Mouse (Mus musculus): ENCODE data around the gene Cd2bp2.

The Cd2bp2 gene

DNA sequence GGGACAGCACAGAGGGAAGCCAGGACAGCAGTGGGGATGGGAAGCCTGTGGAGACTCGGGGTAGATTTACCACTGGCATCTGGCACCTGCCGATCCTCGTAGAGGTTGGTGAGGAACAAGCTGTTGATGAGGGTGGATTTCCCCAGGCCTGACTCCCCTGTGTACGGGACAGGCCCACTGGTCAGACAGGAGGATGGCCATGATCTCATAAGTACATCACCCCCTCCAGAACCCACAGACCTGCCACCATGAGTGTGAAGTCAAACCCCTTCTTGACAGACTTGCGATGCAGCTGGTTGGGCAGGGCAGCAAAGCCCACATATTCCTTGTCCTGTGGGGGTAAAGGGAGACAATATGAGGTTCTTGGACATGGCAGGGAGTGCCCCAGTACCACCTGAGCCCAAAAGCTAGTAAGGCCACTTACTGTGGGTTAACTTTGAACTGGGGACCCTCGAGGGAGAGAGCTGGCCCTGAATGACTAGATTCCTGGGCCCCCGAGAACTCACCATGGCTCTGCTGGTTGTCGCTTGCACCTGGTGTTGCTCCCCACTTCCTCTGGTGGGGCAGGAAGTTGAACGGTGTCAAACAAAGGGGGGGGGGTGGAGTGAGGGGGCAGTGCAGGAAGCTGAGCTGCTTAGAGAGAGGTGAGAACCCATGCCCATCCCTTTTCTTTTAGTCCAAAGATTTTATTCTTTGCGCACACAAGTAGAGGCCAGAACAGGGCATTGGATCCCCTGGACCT, 22.2 kb upstream of the Cd2bp2 start:
- no peak for DNase-seq (ENCODE audit: low spot score)

DNA sequence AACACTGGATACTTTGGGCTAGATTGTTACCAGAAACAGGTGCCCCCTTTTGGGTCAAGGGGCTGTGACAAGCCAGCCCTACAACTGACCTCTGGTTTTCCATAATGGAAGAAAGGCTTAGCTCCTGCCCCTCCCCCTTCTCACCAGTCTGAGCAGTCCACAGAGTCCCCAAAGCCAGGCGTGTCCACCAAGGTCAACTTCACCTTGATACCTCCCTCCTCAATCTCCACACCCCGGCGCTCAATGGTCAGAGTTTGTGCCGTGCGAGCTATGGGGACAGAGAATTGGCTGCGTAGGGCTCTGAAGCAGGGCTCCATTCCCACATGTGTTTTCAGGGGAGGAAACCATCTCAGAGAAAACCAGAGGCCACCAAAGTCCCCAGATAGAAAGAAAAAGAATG, 21.6 kb upstream of the Cd2bp2 start:
- DNase-seq (ENCODE audit: low spot score): no peak

DNA sequence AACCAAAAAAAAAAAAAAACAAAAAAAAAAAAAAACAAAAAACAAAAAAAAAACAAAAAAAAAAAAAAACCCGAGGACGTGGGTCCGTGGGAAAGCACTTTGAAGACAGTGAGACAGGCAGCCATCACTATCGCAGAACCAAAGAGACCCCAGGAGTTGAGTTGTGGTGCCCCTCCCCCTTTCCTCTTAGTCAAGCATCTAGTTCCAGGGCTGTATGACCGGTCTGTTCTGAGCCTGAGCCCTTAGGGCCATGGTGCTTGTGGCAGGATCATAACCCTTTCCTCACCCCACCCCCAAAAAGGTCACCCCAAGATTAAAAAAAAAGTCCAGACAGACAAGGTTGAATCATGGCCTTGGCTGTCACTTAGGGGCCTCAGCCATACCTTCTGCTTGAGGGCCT, 20.5 kb upstream of the Cd2bp2 start:
- no peak for DNase-seq (ENCODE audit: low spot score)

DNA sequence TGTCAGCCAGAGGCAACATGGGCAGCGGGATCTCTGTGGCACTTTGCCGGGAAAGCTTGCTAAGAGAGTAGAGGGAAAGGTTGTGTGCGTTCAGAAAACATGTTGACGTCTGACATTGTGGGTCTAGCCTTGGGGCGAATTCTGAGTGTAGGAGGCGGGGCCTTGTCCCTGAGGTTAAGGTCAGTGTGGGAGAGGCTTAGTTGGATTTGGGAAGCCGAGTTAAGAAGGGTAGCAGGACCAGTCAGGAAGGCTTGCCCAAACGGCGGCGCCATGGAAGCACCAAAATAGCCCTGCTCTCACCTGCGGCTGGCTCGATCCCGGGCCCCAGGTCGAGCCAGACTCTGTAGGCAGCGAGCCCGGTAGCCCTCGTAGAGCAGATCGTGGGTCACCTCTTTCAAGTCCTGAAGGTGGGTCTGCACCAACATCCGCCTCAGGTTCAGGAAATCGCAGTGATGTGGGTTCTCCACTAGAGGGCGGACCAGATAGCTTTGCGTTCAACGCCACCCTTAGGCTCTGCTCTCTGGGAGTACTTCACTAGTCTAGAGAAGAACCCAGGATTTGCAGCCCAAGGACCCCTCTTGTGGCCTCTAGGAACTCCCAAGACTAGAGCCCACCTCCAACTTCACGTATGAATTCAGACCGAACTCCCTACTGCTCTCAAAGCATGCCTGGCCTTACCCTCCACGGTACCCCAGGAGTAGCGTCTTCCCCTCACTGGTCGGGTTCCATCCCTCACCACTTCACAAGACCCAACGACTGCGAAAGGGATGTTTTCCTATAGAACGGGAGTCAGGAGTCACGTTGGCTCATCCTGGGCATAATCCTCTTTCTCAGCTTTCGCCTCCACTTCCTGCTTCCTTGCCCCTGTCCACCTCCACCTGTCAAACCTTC, 19.4 kb upstream of the Cd2bp2 start:
- DNase-seq (ENCODE audit: low spot score): peak; percentile 47

DNA sequence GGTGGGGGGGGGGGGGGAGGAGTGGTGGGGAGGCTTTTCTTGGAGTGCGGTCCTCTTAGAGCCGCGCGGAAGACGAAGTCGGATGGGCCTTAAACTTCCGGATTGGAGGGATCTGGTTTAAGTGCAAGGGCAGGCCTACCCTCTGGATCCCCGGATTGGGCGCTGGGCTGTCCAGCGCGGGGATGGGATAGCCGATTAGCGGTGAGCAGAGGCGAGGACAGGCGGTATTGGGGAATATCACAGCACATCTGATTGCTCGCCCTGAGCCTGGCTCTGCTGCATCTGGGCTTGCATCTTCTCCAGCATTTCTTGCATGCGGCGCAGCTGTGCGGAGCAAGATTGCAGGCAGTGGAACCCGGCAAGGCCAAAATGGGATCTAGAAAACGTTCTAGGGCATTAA, 18.7 kb upstream of the Cd2bp2 start:
- no peak for DNase-seq (ENCODE audit: low spot score)

DNA sequence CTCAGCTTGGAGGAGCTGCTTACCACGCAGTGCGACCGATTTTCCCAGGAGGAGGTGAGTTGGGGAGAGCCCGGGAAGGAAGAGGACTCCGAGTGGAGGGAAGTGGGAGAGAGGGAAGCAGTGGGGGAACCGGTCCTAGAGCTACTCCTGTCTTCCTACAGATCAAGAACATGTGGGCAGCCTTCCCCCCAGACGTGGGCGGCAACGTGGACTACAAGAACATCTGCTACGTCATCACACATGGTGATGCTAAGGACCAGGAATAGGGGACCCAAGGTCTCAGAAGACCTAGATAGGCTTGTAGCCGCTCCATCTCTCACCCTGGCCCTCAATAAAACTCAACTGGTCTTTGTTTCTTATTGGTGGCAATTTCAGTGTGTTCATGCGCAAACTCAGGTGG, 18.1 kb upstream of the Cd2bp2 start:
- DNase-seq (ENCODE audit: low spot score): no peak

DNA sequence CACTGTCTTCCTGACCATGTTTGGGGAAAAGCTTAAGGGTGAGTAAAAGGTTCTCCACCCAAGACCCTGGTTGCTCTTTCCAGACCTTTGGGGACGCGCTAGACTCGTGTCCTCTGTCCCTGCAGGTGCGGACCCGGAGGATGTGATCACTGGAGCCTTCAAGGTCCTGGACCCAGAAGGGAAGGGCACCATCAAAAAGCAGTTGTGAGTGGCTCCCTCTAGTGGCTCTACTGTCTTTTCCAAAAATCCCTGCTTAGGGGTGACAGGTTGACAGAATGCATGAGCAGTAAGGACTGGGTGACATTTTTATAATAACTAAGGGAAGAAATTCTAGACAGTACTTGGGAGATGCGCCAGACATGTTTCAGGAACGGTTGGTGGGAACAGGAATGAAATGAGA, 17.6 kb upstream of the Cd2bp2 start:
- no peak for DNase-seq (ENCODE audit: low spot score)

DNA sequence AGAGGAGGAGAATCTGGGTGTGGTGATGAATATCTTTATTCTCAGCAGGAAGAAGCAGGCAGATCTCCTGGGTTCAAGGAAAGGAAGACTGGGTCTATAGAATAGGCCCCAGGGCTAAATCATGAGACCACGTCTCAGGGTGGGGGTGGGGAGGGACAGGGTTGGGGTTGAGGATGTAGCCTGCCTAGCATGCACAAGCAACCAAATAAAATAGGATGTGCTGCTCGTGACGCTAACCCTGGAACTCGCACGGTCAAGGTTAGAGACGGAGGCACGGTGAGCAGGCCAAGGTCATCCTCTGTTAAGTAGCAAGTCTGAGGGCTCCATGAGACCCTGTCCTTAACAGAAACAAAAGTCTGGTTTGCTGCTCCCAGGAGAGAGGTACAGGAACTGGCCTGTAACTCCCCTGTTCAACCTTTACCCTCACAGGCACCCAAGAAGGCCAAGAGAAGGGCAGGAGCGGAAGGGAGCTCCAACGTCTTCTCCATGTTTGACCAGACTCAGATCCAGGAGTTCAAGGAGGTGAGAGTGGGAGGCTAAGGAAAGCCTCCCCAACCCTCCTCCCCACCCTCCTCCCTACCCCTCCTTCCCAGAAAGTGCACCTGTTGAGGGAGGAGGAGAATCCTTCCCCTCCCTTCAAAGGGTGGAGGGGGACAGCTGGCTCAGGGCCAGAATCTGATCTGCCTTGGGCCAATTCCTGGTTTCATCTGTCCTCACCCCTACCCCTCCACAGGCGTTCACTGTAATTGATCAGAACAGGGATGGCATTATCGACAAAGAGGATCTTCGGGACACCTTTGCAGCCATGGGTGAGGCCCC, 16.8 kb upstream of the Cd2bp2 start:
- no peak for DNase-seq (ENCODE audit: low spot score)

DNA sequence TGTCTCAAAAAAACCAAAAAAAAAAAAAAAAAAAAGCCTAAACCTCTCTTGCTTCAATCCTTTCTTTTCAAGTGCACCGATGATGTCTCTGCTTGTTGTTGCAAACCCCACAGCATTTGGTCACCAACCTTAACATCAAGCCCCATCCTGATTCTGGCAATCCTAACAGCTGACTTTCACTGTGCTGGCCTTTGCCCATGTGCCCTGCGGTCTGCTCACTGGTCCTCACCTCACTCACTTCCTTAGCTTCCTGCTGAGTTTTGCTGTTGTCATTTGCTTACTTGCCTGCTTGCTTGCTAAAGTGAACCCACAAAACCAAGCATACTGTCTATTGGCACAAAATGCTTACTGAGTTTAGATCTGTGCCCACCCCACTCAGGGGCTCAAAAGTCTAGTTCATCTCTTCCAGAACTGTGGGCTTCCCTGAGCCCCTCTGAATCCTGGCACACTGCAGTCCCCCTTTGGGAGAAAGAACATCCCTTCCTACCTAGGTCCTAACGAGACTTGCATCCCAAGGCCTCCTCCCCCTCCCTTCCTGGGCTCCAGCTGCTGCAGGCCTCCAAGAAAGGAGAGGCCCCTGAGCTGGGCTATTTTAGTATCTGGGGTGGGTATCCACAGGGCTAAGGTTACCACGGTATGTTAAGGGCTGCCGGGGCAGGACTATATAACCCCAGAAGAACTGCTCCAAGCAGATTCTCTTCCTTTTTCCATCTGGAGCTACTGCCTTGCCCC, 15.3 kb upstream of the Cd2bp2 start:
- no peak for DNase-seq (ENCODE audit: low spot score)

DNA sequence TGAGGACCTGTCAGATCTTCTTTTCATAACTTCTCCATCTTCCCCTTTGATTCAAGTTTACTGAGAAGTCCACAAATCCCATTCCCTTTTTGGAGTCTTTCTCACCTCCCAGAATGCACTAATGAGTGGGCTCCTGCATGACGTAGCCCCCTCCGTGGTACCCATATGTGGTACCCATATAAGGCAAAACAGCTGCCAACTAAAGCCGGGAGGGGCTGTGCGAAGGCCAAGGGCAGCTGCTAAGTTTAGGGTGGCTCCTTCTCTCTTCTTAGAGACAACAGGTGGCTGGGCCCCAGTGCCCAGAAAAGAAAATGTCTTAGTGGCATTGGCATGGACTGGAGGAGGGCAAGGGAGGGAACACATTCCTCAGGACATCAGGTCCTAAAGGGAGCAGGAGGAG, 14.4 kb upstream of the Cd2bp2 start:
- DNase-seq (ENCODE audit: low spot score): no peak

DNA sequence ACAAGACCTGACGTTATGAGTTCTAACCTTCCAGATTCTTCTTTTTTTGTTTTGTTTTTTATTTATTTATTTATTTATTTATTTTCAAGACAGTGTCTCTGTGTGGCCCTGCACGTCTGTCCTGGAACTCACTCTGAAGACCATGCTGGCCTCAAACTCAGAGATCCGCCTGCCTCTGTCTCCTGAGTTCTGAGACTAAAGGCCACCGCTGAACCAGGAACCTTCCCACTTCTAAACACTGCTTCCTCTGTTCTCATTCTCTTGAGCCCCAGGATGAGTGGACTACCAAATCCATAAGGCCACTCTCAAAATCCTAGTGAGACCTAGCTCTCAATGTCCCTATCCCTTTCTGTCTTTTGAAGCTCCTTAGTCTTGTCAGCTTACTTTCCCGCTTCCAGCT, 14.0 kb upstream of the Cd2bp2 start:
- DNase-seq (ENCODE audit: low spot score): no peak

DNA sequence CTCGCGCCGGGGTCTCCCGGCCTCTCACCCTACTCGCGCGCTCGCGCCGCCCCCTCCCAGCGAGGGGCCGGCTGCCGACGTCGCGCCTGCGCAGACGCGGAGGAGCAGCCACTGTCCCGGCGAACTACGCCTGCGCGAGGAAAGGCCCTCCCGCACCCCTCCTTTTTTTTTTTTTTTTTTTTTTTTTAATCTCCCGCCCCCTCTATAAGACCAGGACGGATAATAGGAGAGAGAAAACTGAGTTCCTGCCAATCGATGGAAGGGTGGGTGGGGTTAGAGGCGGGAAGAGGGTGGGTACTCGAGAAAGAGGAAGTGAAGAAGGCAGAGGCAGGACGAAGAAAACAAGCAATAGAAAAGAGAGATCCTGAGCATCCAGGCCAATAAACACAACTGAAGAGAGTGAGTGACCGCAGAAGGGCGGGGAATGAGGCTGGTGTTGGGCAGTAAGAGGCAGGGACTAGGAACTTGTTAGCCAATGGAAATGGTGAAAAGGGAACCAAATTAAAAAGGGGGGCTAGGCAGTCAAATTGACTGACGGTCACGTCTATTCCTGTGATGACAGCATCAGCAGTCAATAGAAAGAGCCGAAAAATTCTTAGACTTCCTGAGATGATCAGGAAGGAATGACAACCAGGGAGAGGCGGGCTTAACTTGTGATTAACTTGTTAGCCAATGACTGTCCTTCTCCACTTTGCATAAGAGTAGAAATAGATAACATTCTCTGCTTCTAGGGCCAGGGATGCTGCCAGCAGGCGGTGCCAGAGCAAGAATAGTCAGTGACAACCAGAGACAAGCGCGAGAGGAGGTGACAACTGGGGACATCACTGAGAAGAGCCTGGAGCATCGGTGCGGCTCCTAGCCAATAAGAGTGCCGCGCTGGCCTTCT, 12.9 kb upstream of the Cd2bp2 start, which contains the start of gene Mylpf:
TSS of gene Mylpf (plus strand) at position 338 of the 886 bp plus-strand sequence.
- peak; percentile 96 for DNase-seq (ENCODE audit: low spot score)

DNA sequence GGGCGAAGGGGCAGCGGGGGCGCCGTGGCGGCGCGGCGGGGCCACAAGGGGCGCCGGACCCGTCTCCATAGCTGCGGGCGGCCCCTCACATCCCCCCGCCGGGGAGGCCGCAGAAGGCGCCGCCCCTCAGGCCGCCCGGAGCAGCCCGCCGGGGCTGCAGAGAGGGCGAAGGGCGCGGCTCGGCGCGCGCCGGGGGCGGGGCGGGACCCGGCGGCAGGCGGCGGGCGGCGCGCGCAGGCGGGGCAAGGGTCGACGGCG, 12.4 kb upstream of the Cd2bp2 start, which contains the start of gene Tbc1d10b:
TSS of gene Tbc1d10b (minus strand) at position 174 of the 258 bp plus-strand sequence.
- DNase-seq (ENCODE audit: low spot score): no peak

DNA sequence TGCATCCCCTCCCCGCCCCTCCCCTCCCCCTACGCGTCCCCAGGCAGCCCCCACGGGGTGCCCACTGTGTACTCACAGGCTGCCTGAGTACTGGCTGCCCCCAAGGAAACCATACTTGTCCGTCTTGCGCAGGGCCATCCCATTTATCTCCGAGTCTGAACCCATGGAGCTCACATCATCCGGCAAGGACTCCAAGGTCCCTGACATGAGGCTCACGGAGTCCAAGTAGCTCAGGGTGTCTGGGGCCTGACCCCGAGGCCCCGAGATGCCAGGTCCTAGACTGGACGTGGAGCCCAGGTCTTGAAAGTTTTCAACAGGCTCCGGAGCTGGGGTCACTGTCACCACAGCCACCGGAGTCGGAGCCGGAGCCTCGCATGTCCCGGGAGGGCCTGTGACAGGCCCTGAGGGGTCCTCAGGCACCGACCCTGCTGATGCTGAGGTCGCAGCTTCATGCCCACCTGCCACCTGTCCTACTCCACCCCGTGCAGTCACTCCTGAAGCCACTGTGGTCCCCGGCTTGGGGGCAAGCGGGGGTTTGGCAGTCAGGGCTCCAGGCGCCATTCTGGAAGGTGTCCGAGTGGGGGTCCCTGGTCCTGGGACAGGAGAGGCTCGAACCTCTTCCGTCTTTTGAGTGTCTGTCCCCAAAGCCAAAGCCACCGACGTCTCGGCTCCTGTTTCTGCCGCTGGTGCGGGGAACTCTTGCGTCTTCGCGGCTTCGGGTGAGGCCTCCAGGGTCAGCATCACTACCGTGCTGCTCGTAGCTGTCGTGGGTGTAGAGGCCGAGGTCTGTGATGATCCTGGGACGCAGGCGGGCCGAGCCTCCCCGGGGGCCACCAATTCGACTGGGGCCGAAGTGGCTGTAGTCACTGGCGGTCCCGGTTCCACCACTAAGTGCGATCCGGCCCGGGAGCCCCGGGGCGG, 11.8 kb upstream of the Cd2bp2 start:
- no peak for DNase-seq (ENCODE audit: low spot score)

DNA sequence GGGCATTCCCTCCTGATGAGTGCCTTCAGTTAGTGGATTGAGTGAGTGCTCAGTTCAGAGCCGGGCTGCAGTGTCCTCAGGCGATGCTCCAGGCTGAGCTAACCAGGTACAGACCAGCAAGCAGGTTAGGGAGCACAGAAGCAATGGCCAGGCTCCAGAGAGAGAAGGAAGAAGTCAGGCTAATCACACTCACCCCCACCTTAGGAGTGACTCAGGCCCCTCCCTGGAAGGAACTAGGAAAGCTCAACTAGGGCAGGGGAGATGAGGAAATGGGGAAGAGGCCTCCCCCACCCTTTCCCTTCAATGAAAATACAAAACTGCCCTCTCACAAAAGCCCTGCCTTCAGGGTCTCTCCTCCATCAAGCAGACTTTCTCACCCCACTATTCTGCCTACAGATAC, 10.8 kb upstream of the Cd2bp2 start:
- DNase-seq (ENCODE audit: low spot score): no peak

DNA sequence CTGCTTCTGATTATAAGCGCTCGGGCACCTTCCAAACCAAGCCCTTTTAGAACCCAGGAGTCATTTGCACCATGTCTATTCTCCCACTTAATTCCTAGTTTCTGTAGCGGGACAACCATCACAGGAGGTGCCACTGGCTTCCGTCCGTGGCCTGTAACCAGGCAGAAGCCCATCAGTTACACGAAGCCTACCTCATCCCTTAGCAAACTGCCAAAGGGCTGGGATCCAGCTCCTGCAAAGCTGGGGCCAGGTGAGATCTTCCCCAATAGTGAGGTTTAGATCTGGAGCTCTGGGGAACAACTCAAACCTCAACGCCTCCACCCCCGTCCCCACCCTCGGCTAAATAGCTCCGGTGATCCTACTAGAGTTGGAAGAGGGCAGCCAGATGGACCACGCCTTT, 634 bp upstream of the Cd2bp2 start:
- no peak for DNase-seq (ENCODE audit: low spot score)

DNA sequence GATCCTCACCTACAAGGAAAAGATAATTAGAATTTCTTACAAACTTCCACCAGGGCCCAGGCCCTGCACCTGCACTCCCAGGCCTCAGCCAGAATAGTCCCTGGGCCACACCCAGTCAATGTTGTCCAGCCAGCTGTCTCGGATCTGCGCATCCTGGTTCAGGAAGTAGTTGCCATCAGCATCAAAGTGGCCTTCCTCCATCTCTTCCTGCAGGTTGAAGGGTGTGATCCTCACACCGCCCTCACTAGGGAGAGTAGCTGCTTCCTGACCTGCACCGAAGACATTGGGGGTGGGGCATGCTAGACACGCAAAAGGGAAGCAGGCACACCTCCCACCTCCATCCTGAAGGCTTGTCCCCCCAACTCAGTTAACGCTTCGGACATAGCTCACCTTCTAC, 1.2 kb downstream of the Cd2bp2 start:
- no peak for DNase-seq (ENCODE audit: low spot score)

DNA sequence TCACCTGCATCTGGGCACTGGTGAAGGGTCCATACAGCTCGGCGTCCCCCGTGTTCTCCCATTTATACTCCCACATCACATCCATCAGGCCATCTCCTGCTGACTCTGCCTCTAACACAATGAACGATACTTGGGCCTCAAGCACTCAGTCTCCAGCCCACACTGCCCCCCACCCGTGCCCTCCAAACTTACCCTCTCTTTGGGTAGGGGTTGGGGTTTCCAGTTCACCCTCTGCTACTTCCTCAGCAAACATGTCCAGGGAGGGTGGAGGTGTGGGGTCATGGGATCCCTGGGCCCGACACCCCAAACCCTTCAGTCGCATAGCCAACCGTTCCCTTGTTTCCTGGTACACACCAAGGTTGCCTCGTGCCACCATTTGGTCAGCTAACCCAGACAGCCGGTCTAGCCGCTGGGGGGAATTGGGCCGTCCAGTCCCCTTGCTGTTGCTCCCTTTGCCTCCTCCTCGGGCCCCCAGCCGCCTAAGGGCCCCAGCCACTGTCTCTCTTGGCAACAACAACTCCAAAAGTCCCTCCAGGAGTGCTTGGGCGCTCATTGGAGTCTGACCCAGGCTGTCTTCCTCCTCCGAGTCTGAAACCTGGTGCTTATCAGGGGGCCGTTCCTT, 1.7 kb downstream of the Cd2bp2 start:
- DNase-seq (ENCODE audit: low spot score): no peak

DNA sequence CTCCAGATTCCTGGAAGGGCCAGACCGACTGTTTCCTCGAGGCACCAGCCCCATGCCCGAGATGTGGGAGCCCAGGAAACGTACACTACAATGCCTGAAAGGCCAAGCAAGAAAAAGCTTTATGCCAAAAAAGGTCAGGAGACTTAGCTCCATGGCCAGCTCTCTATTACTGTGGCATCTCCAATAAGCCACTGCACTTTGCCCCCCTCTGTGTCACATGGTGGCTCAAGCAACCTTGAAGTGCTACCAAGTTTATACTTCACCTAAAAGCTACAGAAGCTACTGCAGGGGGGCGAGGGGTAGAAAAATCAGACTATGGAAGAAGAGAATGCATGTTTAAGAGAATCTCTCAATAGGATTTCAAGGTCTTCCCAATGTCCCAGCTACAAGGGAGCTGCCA, 2.9 kb downstream of the Cd2bp2 start:
- DNase-seq (ENCODE audit: low spot score): no peak

Data from layer of hippocampus, adult 9-10 months (tissue).